Mouse (Mus musculus) kidney, adult 2 months (tissue): Measurements from ENCODE around the gene Gm4744. TPM values are rescaled to one million over a fixed set of nuclear protein-coding genes. Genes with fewer than 3 reads are reported as not detected.
"Not testable (repeated sequence)": the region's sequence is repeated elsewhere in the genome, so short reads cannot be mapped to it uniquely, and the experiment has no call there.

Experiments used
- DNase-seq: peaks from one replicate; pipeline ENCODE4 v3.0.0; 2021
- H3K27ac ChIP-seq: fragments of 200-500 bp; 2 replicates; pipeline ENCODE4 v1.5.1; 2012; ENCODE audit warnings: low read depth, low read length, control low read depth, inconsistent platforms; ENCODE audit not compliant: insufficient read depth
- H3K27me3 ChIP-seq: fragments of 200-500 bp; replicated peaks from 2 replicates; pipeline ENCODE4 v1.6.1; 2012; ENCODE audit warnings: mild to moderate bottlenecking, moderate library complexity, low read length, inconsistent platforms; ENCODE audit not compliant: control insufficient read depth, insufficient read depth
- H3K36me3 ChIP-seq: fragments of 200-500 bp; 2 replicates; pipeline ENCODE4 v1.6.1; 2012; ENCODE audit warnings: mild to moderate bottlenecking, moderate library complexity, low read length, inconsistent platforms; ENCODE audit not compliant: control insufficient read depth, insufficient read depth
- H3K4me1 ChIP-seq: fragments of 200-500 bp; 2 replicates; pipeline ENCODE4 v1.6.1; 2011; ENCODE audit warnings: low read length; ENCODE audit not compliant: control insufficient read depth, insufficient read depth
- H3K4me3 ChIP-seq: fragments of 200-500 bp; 2 replicates; pipeline ENCODE4 v1.5.1; 2011; ENCODE audit warnings: mild to moderate bottlenecking, low read depth, low read length, control low read depth; ENCODE audit not compliant: insufficient read depth
- CTCF ChIP-seq: fragments of 200-500 bp; conservative IDR thresholded peaks from 2 replicates; pipeline ENCODE4 v1.5.1; 2011; ENCODE audit warnings: low read depth, mild to moderate bottlenecking, control low read depth, low read length, moderate library complexity, mixed read lengths; ENCODE audit not compliant: insufficient read depth, insufficient read length
- POLR2A ChIP-seq: fragments of 200-500 bp; IDR thresholded peaks from one replicate; pipeline ENCODE4 v1.6.1; 2011; ENCODE audit warnings: low read depth, low read length, control low read depth
- WGBS: fragments of 180-500 bp; shearing (Covaris S2); methylation state at CpG from one replicate; pipeline ENCODE4 v1.1.7; 2018; 5-methylcytosine and 5-hydroxymethylcytosine counted together
- polyA plus RNA-seq: library from polyadenylated mRNA; depleted of rRNA; stranded (reverse); fragments of >200 nt; gene quantifications from 2 replicates; pipeline ENCODE4 v1.2.3, GENCODE M21; 2012; rRNA removed

Gm4744 gene
- not detected in 2 replicates for polyA plus RNA-seq

- Histone ChIP-seq H3K27me3 (no peaks in the 10 kb centered on the region), H3K4me3 (no peak within 1 kb of the TSS), H3K36me3 (no peaks in the 10 kb centered on the region), H3K4me1 (no peaks in the 10 kb centered on the region), H3K27ac (no peak within 1 kb of the TSS)
- DNase-seq = no peak
- TF ChIP-seq CTCF (no peak), POLR2A (no peak)
These were observed at the start of gene Gm4744 for GRCm38 (mm10) chr6:40951770-40952169. Gene Gm4744 (minus strand): TSS chr6:40951870.

GRCm38 (mm10) chr6:40999379-40999778, 47.7 kb upstream of the Gm4744 start, which contains the start of gene Gm2663:
Gene Gm2663 (minus strand): TSS chr6:40999479.
- H3K4me3 ChIP-seq, H3K36me3 ChIP-seq, H3K27ac ChIP-seq: not testable (repeated sequence)

GRCm38 (mm10) chr6:40964454-40964853, 12.8 kb upstream of the Gm4744 start, which contains the start of gene 1810009J06Rik:
Gene 1810009J06Rik (plus strand): TSS chr6:40964754.
- WGBS = 91% methylated on average over 2 of the region's 2 CpGs

More at GRCm38 (mm10) chr6:40999379-40999778, 47.7 kb upstream of the Gm4744 start, which contains the start of gene Gm2663:
- not testable (repeated sequence) for H3K27me3 ChIP-seq, H3K4me1 ChIP-seq, DNase-seq

GRCm38 (mm10) chr6:40953716-40954115, 2.0 kb upstream of the Gm4744 start:
- H3K27me3 ChIP-seq = no peaks in the 10 kb centered on the region
- 67% methylated on average over 2 of the region's 2 CpGs for WGBS
- no peaks in the 10 kb centered on the region for H3K4me1 ChIP-seq
- H3K27ac ChIP-seq = no peak overlapping the region
- no peak overlapping the region for H3K4me3 ChIP-seq
- H3K36me3 ChIP-seq = no peaks in the 10 kb centered on the region
- DNase-seq = no peak
- TF ChIP-seq POLR2A = no peak
- TF ChIP-seq CTCF = no peak

More at GRCm38 (mm10) chr6:40964454-40964853, 12.8 kb upstream of the Gm4744 start, which contains the start of gene 1810009J06Rik:
- H3K27ac ChIP-seq, H3K36me3 ChIP-seq, H3K4me3 ChIP-seq, DNase-seq, H3K4me1 ChIP-seq, H3K27me3 ChIP-seq: not testable (repeated sequence)

GRCm38 (mm10) chr6:40940457-40940856, 11.2 kb downstream of the Gm4744 start, which contains the start of gene 1700074P13Rik:
Gene 1700074P13Rik (minus strand): TSS chr6:40940557.
- H3K4me3 ChIP-seq = no peak within 1 kb of the TSS
- 89% methylated on average over 10 of the region's 10 CpGs for WGBS
- TF ChIP-seq POLR2A (no peak), CTCF (no peak)
- no peaks in the 10 kb centered on the region for H3K4me1 ChIP-seq
- DNase-seq = no peak
- H3K27me3 ChIP-seq = no peaks in the 10 kb centered on the region
- no peak within 1 kb of the TSS for H3K27ac ChIP-seq
- no peaks in the 10 kb centered on the region for H3K36me3 ChIP-seq

GRCm38 (mm10) chr6:40919954-40920353, 31.7 kb downstream of the Gm4744 start:
- H3K27ac ChIP-seq = no peak overlapping the region

GRCm38 (mm10) chr6:40900287-40900686, 51.4 kb downstream of the Gm4744 start, which contains the start of gene Prss58:
Gene Prss58 (minus strand): TSS chr6:40900387.
- DNase-seq = no peak
- no peaks in the 10 kb centered on the region for H3K4me1 ChIP-seq
- no peak within 1 kb of the TSS for H3K27ac ChIP-seq
- no peaks in the 10 kb centered on the region for H3K36me3 ChIP-seq
- no peak within 1 kb of the TSS for H3K4me3 ChIP-seq
- H3K27me3 ChIP-seq = no peaks in the 10 kb centered on the region
- TF ChIP-seq POLR2A = no peak
- TF ChIP-seq CTCF = no peak

More at GRCm38 (mm10) chr6:40919954-40920353, 31.7 kb downstream of the Gm4744 start:
- WGBS = 78% methylated on average over 4 of the region's 4 CpGs
- DNase-seq = no peak
- no peak overlapping the region for H3K4me3 ChIP-seq
- H3K4me1 ChIP-seq = no peaks in the 10 kb centered on the region
- no peak for TF ChIP-seq CTCF
- TF ChIP-seq POLR2A = no peak
- H3K27me3 ChIP-seq = no peaks in the 10 kb centered on the region
- no peaks in the 10 kb centered on the region for H3K36me3 ChIP-seq

Other genes starting within 250 kb of the Gm4744 start
- not detected in 2 replicates for gene Moxd2, start 64.4 kb downstream of the Gm4744 start, polyA plus RNA-seq
- not detected in 2 replicates for gene Prss58, start 51.5 kb downstream of the Gm4744 start, polyA plus RNA-seq
- 0.05 TPM in 1 of 2 replicates, not detected in the other for gene 1700074P13Rik, start 11.3 kb downstream of the Gm4744 start, polyA plus RNA-seq
- gene 1810009J06Rik, start 12.9 kb upstream of the Gm4744 start, polyA plus RNA-seq = not detected in 2 replicates
- not detected in 2 replicates for gene Gm2663, start 47.6 kb upstream of the Gm4744 start, polyA plus RNA-seq
- gene 2210010C04Rik, start 83.6 kb upstream of the Gm4744 start, polyA plus RNA-seq = 0.05 TPM in 1 of 2 replicates, not detected in the other